Mouse (Mus musculus): ENCODE results near the gene Zfp787. TPM values are rescaled to one million over a fixed set of nuclear protein-coding genes. Genes with fewer than 3 reads are reported as not detected.
A peak's percentile ranks its signal among the peaks of the same experiment; 100 is the strongest.

Zfp787 gene
- polyA plus RNA-seq, 1 experiment, result 62.7 TPM

DNA sequence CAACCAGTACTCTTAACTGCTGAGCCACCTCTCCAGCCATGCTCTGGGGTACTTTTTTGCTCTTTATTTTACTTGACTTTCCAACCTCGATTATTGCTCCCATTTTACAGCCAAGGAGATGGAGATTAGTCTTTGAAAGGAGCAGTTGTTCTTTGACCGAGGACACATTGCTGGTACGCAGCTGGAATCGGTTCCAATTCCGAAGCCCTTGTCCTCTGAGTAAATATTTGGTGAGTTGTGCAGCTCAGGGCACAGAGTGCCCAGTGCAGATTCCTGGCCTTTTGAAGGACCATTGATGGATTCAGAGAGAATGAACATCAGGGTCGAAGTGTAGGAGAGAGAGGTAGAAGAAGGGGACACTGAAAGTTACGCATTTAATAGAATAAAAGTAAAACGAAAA is 18.1 kb upstream of the Zfp787 start:
- Histone ChIP-seq H3K27ac (ENCODE audit: insufficient read depth, low read depth, low read length) (no peak overlapping the region), H3K36me3 (ENCODE audit: control insufficient read depth, insufficient read depth, low read length) (0 out of 2 replicates have a peak, but pooled peaks cover 2% of the 10 kb centered on the region), H3K27me3 (ENCODE audit: control insufficient read depth, insufficient read depth, low read length) (no peaks in the 10 kb centered on the region), H3K4me1 (ENCODE audit: control insufficient read depth, insufficient read depth, insufficient read length, low read length) (peaks cover 5% of the 10 kb centered on the region; the same call in 1 of the 2 replicates), H3K4me3 (ENCODE audit: low read depth, low read length) (no peak overlapping the region)
- no peak for TF ChIP-seq CTCF (IDR thresholded peaks at IDR 0.05; ENCODE audit: extremely low read depth, insufficient read length, insufficient replicate concordance, low read depth, low read length)
- WGBS, result 42% methylated on average over 8 of the region's 8 CpGs

DNA sequence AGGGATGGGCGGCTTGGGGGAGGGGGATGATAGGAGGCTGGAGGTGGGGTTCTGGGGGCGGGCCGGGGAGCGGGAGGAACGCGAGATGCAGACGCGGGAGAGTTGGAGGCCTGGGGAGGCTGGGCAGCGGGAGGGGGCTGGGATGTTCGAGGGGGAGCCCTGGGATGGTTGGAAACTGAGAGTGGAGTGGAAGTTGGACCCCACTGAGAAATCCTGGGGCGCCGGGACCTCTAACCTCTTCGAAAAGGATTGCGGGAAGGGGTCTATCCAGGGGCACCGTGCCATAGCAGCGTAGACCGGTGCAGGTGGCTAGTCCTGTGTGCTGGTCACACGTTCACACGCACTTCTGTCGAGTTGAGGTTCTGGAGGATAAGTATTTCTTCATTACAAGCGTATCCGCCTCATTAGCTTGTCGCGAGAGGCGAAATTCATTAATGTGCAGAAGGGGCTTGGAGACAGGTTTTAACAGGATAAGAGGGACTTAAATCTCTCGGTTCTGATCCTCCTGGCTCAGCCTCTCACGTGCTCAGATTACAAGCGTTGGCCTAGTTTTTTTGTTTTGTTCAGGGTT is 17.0 kb upstream of the Zfp787 start:
- WGBS, result 3% methylated on average over 27 of the region's 28 CpGs
- Histone ChIP-seq H3K36me3 (ENCODE audit: control insufficient read depth, insufficient read depth, low read length) (0 out of 2 replicates have a peak, but pooled peaks cover 2% of the 10 kb centered on the region), H3K27ac (ENCODE audit: insufficient read depth, low read depth, low read length) (peak overlapping the region; percentile 41; the same call in 1 of the 2 replicates), H3K27me3 (ENCODE audit: control insufficient read depth, insufficient read depth, low read length) (no peaks in the 10 kb centered on the region), H3K4me3 (ENCODE audit: low read depth, low read length) (peak overlapping the region; percentile 91), H3K4me1 (ENCODE audit: control insufficient read depth, insufficient read depth, insufficient read length, low read length) (peaks cover 5% of the 10 kb centered on the region; the same call in 1 of the 2 replicates)
- TF ChIP-seq CTCF (IDR thresholded peaks at IDR 0.05; ENCODE audit: extremely low read depth, insufficient read length, insufficient replicate concordance, low read depth, low read length), result no peak

DNA sequence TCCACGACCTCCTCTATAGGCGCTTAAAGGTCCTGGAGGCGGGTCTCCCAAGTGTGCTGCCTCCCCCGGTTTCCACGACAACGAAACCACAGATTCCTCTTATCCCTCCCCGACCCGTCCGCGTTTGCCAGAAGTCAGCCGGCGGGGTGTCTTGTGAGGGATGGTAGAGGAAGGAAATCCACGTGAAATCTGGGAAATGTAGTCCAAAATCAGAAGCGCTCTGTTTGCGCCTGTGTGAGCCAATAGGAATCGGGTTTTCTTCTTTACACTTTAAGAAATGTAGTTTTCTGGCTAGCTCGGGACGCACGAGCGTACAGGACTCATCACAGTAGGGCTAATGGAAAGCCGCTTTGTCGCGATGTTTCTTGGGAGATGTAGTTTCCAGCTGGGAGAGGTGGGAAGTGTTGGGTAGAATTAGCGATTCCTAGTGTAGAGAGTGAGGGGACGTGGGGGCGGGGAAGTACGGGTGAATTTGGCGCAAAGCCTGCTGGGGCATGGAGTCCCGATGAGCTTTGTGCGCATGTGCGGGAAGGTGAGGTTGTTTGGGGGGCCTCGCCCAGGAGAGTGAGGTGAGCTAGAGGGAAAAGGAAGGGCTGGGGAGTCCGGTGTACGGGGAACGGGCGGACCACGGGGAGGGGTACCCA is 16.3 kb upstream of the Zfp787 start, which contains the start of gene Zfp444:
Zfp444 (plus strand) TSS at position 221 of the 644 bp plus-strand sequence.
- 1% methylated on average over 37 of the region's 37 CpGs for WGBS
- TF ChIP-seq CTCF (IDR thresholded peaks at IDR 0.05; ENCODE audit: extremely low read depth, insufficient read length, insufficient replicate concordance, low read depth, low read length) (no peak), POLR2A (IDR thresholded peaks at IDR 0.05; ENCODE audit: low read depth, low read length) (0 out of 2 replicates have a peak, but pooled peaks have one; percentile 30)
- Histone ChIP-seq H3K4me1 (ENCODE audit: control insufficient read depth, insufficient read depth, insufficient read length, low read length) (peaks cover 5% of the 10 kb centered on the region; the same call in 1 of the 2 replicates), H3K4me3 (ENCODE audit: low read depth, low read length) (peak within 1 kb of the TSS; percentile 91), H3K36me3 (ENCODE audit: control insufficient read depth, insufficient read depth, low read length) (0 out of 2 replicates have a peak, but pooled peaks cover 2% of the 10 kb centered on the region), H3K27me3 (ENCODE audit: control insufficient read depth, insufficient read depth, low read length) (no peaks in the 10 kb centered on the region), H3K27ac (ENCODE audit: insufficient read depth, low read depth, low read length) (peak within 1 kb of the TSS; percentile 41)

GRCm38 (mm10) chr7:6171444-6172005 is 15.7 kb upstream of the Zfp787 start:
- peaks cover 5% of the 10 kb centered on the region; the same call in 1 of the 2 replicates for H3K4me1 ChIP-seq (ENCODE audit: control insufficient read depth, insufficient read depth, insufficient read length, low read length)
- TF ChIP-seq CTCF (IDR thresholded peaks at IDR 0.05; ENCODE audit: extremely low read depth, insufficient read length, insufficient replicate concordance, low read depth, low read length), result peak; percentile 59; the same call in 1 of the 2 replicates
- TF ChIP-seq POLR2A (IDR thresholded peaks at IDR 0.05; ENCODE audit: low read depth, low read length), result no peak
- no peaks in the 10 kb centered on the region for H3K27me3 ChIP-seq (ENCODE audit: control insufficient read depth, insufficient read depth, low read length)
- H3K4me3 ChIP-seq (ENCODE audit: low read depth, low read length), result peak overlapping the region; percentile 91
- under 1% methylated on average over 24 of the region's 24 CpGs for WGBS
- H3K36me3 ChIP-seq (ENCODE audit: control insufficient read depth, insufficient read depth, low read length), result 0 out of 2 replicates have a peak, but pooled peaks cover 2% of the 10 kb centered on the region
- H3K27ac ChIP-seq (ENCODE audit: insufficient read depth, low read depth, low read length), result peak overlapping the region; percentile 41

DNA sequence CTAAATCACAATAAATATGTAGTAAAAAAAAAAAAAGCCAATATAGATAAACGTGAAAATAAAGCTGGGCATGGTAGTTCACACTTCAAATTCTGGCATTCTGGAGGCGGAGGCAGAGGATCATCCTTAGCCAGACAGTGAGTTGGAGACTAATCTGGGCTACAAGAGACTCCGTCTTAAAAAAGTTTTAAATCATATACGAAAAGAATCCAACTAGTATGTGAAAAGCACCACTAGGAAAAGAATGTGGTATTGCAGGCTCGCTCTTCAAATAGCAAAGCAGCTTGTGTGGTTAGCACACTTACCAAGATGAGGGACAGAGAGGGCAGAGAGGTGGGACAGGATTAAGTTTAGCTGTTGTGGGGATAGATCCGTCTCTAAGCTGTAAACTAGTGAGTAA is 15.1 kb upstream of the Zfp787 start:
- 49% methylated on average over 6 of the region's 6 CpGs for WGBS

GRCm38 (mm10) chr7:6170391-6170790 is 14.6 kb upstream of the Zfp787 start:
- peak overlapping the region; percentile 44; the same call in 1 of the 2 replicates for H3K27ac ChIP-seq (ENCODE audit: insufficient read depth, low read depth, low read length)
- H3K27me3 ChIP-seq (ENCODE audit: control insufficient read depth, insufficient read depth, low read length), result no peaks in the 10 kb centered on the region
- TF ChIP-seq POLR2A (IDR thresholded peaks at IDR 0.05; ENCODE audit: low read depth, low read length) (no peak), CTCF (IDR thresholded peaks at IDR 0.05; ENCODE audit: extremely low read depth, insufficient read length, insufficient replicate concordance, low read depth, low read length) (no peak)
- H3K4me1 ChIP-seq (ENCODE audit: control insufficient read depth, insufficient read depth, insufficient read length, low read length), result peaks cover 5% of the 10 kb centered on the region; the same call in 1 of the 2 replicates
- WGBS, result 72% methylated on average over 9 of the region's 9 CpGs
- H3K36me3 ChIP-seq (ENCODE audit: control insufficient read depth, insufficient read depth, low read length), result no peaks in the 10 kb centered on the region
- H3K4me3 ChIP-seq (ENCODE audit: low read depth, low read length), result no peak overlapping the region

More for the DNA sequence above, 15.1 kb upstream of the Zfp787 start:
- no peaks in the 10 kb centered on the region for H3K27me3 ChIP-seq (ENCODE audit: control insufficient read depth, insufficient read depth, low read length)
- peak overlapping the region; percentile 41 for H3K27ac ChIP-seq (ENCODE audit: insufficient read depth, low read depth, low read length)
- 0 out of 2 replicates have a peak, but pooled peaks cover 1% of the 10 kb centered on the region for H3K36me3 ChIP-seq (ENCODE audit: control insufficient read depth, insufficient read depth, low read length)
- H3K4me3 ChIP-seq (ENCODE audit: low read depth, low read length), result no peak overlapping the region
- peaks cover 5% of the 10 kb centered on the region; the same call in 1 of the 2 replicates for H3K4me1 ChIP-seq (ENCODE audit: control insufficient read depth, insufficient read depth, insufficient read length, low read length)
- TF ChIP-seq CTCF (IDR thresholded peaks at IDR 0.05; ENCODE audit: extremely low read depth, insufficient read length, insufficient replicate concordance, low read depth, low read length), result no peak
- TF ChIP-seq POLR2A (IDR thresholded peaks at IDR 0.05; ENCODE audit: low read depth, low read length), result no peak

- peak overlapping the region; percentile 69 for H3K27ac ChIP-seq (ENCODE audit: insufficient read depth, low read depth, low read length)
- TF ChIP-seq POLR2A (IDR thresholded peaks at IDR 0.05; ENCODE audit: low read depth, low read length) (no peak), CTCF (IDR thresholded peaks at IDR 0.05; ENCODE audit: extremely low read depth, insufficient read length, insufficient replicate concordance, low read depth, low read length) (no peak)
- 17% methylated on average over 3 of the region's 3 CpGs for WGBS
- no peaks in the 10 kb centered on the region for H3K36me3 ChIP-seq (ENCODE audit: control insufficient read depth, insufficient read depth, low read length)
- H3K4me3 ChIP-seq (ENCODE audit: low read depth, low read length), result no peak overlapping the region
- no peaks in the 10 kb centered on the region for H3K27me3 ChIP-seq (ENCODE audit: control insufficient read depth, insufficient read depth, low read length)
- peaks cover 5% of the 10 kb centered on the region; the same call in 1 of the 2 replicates for H3K4me1 ChIP-seq (ENCODE audit: control insufficient read depth, insufficient read depth, insufficient read length, low read length)
These were observed 13.6 kb upstream of the Zfp787 start for GRCm38 (mm10) chr7:6169403-6169802.

All from small intestine, adult 2 months (tissue).